Mouse (Mus musculus): ENCODE measurements around the gene Ptprc.

GRCm38 (mm10) chr1:138214736-138215458 lies 39.4 kb upstream of the Ptprc start:
- no peak for TF ChIP-seq CTCF (IDR thresholded peaks at IDR 0.05; ENCODE audit: extremely low read depth, insufficient read length, insufficient replicate concordance, low read depth, low read length)
- TF ChIP-seq POLR2A (IDR thresholded peaks at IDR 0.05; ENCODE audit: low read depth, low read length): no peak

Data from small intestine, adult 2 months (tissue).